In genomic region chr13:11177642-11178420, GRCm38 (mm10) we compare ENCODE assay signal across 22 mouse cellular contexts.
DNase-seq lines count a peak whose midpoint lies in the region; ATAC-seq and TF ChIP-seq lines count a peak whose summit lies in the region.
"Had no signal": no experiment of that assay in that cellular context is flagged by ENCODE, and none has a peak within 500 bp of the region (broad histone marks: within the 10 kb centered on the region; RNA-seq: fewer than 3 reads in every experiment).

No protein-coding gene starts in this region.

- no peak overlapping the region for H3K4me2 ChIP-seq in forebrain, embryonic 13.5 days
- no peak overlapping the region for H3K4me2 ChIP-seq in forebrain, embryonic 11.5 days (ENCODE audit: low read depth, low read length, severe bottlenecking)
- no peak overlapping the region for H3K4me2 ChIP-seq in midbrain, embryonic 12.5 days (replicated peaks)
- no peak overlapping the region for H3K4me2 ChIP-seq in forebrain, embryonic 14.5 days (ENCODE audit: low read length)
- H3K4me2 ChIP-seq in hindbrain, embryonic 16.5 days (ENCODE audit: low read length) = no peak overlapping the region
- H3K4me2 ChIP-seq in intestine, postnatal 0 days (replicated peaks; ENCODE audit: low read depth) = no peak overlapping the region
- H3K4me2 ChIP-seq: embryonic facial prominence, embryonic 13.5 days; heart, embryonic 11.5 days; heart, embryonic 15.5 days had no signal

- no peak for DNase-seq in forebrain, embryonic 11.5 days (ENCODE audit: low spot score)
- DNase-seq in midbrain, embryonic 10.5 days (ENCODE audit: low spot score) = no peak
- DNase-seq in forebrain, embryonic 14.5 days (ENCODE audit: low spot score) = peak; percentile 40
- DNase-seq in urinary bladder, postnatal 14 days (ENCODE audit: low spot score) = no peak
- DNase-seq: adrenal gland, adult 2 months; adrenal gland, postnatal 36 days; cerebellum, adult 11-12 months; cerebellum, adult 9-10 months; cerebellum, postnatal 36 days; gastrocnemius, postnatal 14 days; heart, adult 2 months; heart, postnatal 14 days; kidney, adult 11 months; kidney, adult 9 months had no signal

- H3K4me3 ChIP-seq in forebrain, embryonic 13.5 days = no peak overlapping the region
- H3K4me3 ChIP-seq in forebrain, embryonic 11.5 days (ENCODE audit: low read depth, low read length) = no peak overlapping the region
- no peak overlapping the region for H3K4me3 ChIP-seq in midbrain, embryonic 12.5 days
- H3K4me3 ChIP-seq in midbrain, embryonic 10.5 days = no peak overlapping the region
- H3K4me3 ChIP-seq in forebrain, embryonic 14.5 days (ENCODE audit: low read depth, low read length) = no peak overlapping the region
- H3K4me3 ChIP-seq in hindbrain, embryonic 16.5 days (ENCODE audit: low read length) = no peak overlapping the region
- no peak overlapping the region for H3K4me3 ChIP-seq in intestine, postnatal 0 days (ENCODE audit: low read depth, low read length)
- H3K4me3 ChIP-seq: embryonic facial prominence, embryonic 13.5 days; heart, adult 2 months; heart, embryonic 15.5 days had no signal

- ATAC-seq in forebrain, embryonic 13.5 days = peak; percentile 45; the same call in 1 of the 2 replicates
- no peak for ATAC-seq in forebrain, embryonic 11.5 days (replicated peaks; ENCODE audit: low FRiP score)
- ATAC-seq in midbrain, embryonic 12.5 days (ENCODE audit: low FRiP score, low read depth) = peak; percentile 16; the same call in 1 of the 2 replicates
- ATAC-seq in forebrain, embryonic 14.5 days = 0 out of 2 replicates have a peak, but pooled peaks have one; percentile 23
- ATAC-seq in hindbrain, embryonic 16.5 days = peak; percentile 37; the same call in 1 of the 2 replicates
- no peak for ATAC-seq in intestine, postnatal 0 days
- ATAC-seq: inflammation-experienced regulatory T-cells, adult 6 months had no signal

- H3K27me3 ChIP-seq in forebrain, embryonic 13.5 days = no peaks in the 10 kb centered on the region
- H3K27me3 ChIP-seq in forebrain, embryonic 11.5 days (ENCODE audit: control insufficient read depth, insufficient read depth, low read length) = no peaks in the 10 kb centered on the region
- no peaks in the 10 kb centered on the region for H3K27me3 ChIP-seq in midbrain, embryonic 12.5 days
- no peaks in the 10 kb centered on the region for H3K27me3 ChIP-seq in midbrain, embryonic 10.5 days (ENCODE audit: low read depth, poor library complexity, severe bottlenecking)
- no peaks in the 10 kb centered on the region for H3K27me3 ChIP-seq in forebrain, embryonic 14.5 days (replicated peaks; ENCODE audit: control insufficient read depth, insufficient read depth, low read length)
- no peaks in the 10 kb centered on the region for H3K27me3 ChIP-seq in hindbrain, embryonic 16.5 days (replicated peaks; ENCODE audit: control insufficient read depth, insufficient read depth, low read length)
- no peaks in the 10 kb centered on the region for H3K27me3 ChIP-seq in intestine, postnatal 0 days (replicated peaks; ENCODE audit: control insufficient read depth, insufficient read depth, low read length)
- H3K27me3 ChIP-seq: embryonic facial prominence, embryonic 13.5 days; heart, embryonic 15.5 days had no signal

- H3K9ac ChIP-seq in forebrain, embryonic 13.5 days = no peak overlapping the region
- H3K9ac ChIP-seq in forebrain, embryonic 11.5 days (ENCODE audit: low read length) = no peak overlapping the region
- H3K9ac ChIP-seq in midbrain, embryonic 12.5 days (replicated peaks) = no peak overlapping the region
- H3K9ac ChIP-seq in forebrain, embryonic 14.5 days (ENCODE audit: low read length) = no peak overlapping the region
- no peak overlapping the region for H3K9ac ChIP-seq in hindbrain, embryonic 16.5 days (ENCODE audit: low read depth, low read length)
- H3K9ac ChIP-seq in intestine, postnatal 0 days (ENCODE audit: low read depth, low read length) = no peak overlapping the region
- H3K9ac ChIP-seq: embryonic facial prominence, embryonic 13.5 days; heart, embryonic 15.5 days had no signal

- no peak overlapping the region for H3K27ac ChIP-seq in forebrain, embryonic 13.5 days
- H3K27ac ChIP-seq in forebrain, embryonic 11.5 days (ENCODE audit: low read depth, low read length) = no peak overlapping the region
- H3K27ac ChIP-seq in midbrain, embryonic 12.5 days (replicated peaks) = 0 out of 2 replicates have a peak overlapping the region, but pooled peaks have one; percentile 17
- no peak overlapping the region for H3K27ac ChIP-seq in midbrain, embryonic 10.5 days (replicated peaks)
- H3K27ac ChIP-seq in forebrain, embryonic 14.5 days (ENCODE audit: low read depth, low read length) = peak overlapping the region; percentile 27; the same call in 1 of the 2 replicates
- no peak overlapping the region for H3K27ac ChIP-seq in hindbrain, embryonic 16.5 days (ENCODE audit: low read depth, low read length)
- no peak overlapping the region for H3K27ac ChIP-seq in intestine, postnatal 0 days (ENCODE audit: low read depth, low read length)
- H3K27ac ChIP-seq: embryonic facial prominence, embryonic 13.5 days; heart, adult 2 months; heart, embryonic 15.5 days had no signal

- no peaks in the 10 kb centered on the region for H3K36me3 ChIP-seq in forebrain, embryonic 13.5 days (ENCODE audit: poor library complexity, severe bottlenecking)
- H3K36me3 ChIP-seq in forebrain, embryonic 11.5 days (ENCODE audit: control insufficient read depth, insufficient read depth, low read length) = no peaks in the 10 kb centered on the region
- no peaks in the 10 kb centered on the region for H3K36me3 ChIP-seq in midbrain, embryonic 12.5 days
- no peaks in the 10 kb centered on the region for H3K36me3 ChIP-seq in midbrain, embryonic 10.5 days
- H3K36me3 ChIP-seq in forebrain, embryonic 14.5 days (ENCODE audit: control insufficient read depth, insufficient read depth, low read length) = no peaks in the 10 kb centered on the region
- H3K36me3 ChIP-seq in hindbrain, embryonic 16.5 days (ENCODE audit: control insufficient read depth, insufficient read depth, low read length) = no peaks in the 10 kb centered on the region
- H3K36me3 ChIP-seq in intestine, postnatal 0 days (ENCODE audit: control insufficient read depth, insufficient read depth) = no peaks in the 10 kb centered on the region
- H3K36me3 ChIP-seq: embryonic facial prominence, embryonic 13.5 days; heart, embryonic 15.5 days had no signal

- no peak for TF ChIP-seq CTCF in intestine, postnatal 0 days (IDR thresholded peaks at IDR 0.05; ENCODE audit: low read depth)

- no peaks in the 10 kb centered on the region for H3K4me1 ChIP-seq in forebrain, embryonic 13.5 days
- no peaks in the 10 kb centered on the region for H3K4me1 ChIP-seq in forebrain, embryonic 11.5 days (replicated peaks; ENCODE audit: control insufficient read depth, insufficient read depth, low read length)
- H3K4me1 ChIP-seq in midbrain, embryonic 12.5 days = no peaks in the 10 kb centered on the region
- H3K4me1 ChIP-seq in midbrain, embryonic 10.5 days = no peaks in the 10 kb centered on the region
- no peaks in the 10 kb centered on the region for H3K4me1 ChIP-seq in forebrain, embryonic 14.5 days (ENCODE audit: control insufficient read depth, insufficient read depth, low read length)
- H3K4me1 ChIP-seq in hindbrain, embryonic 16.5 days (ENCODE audit: control insufficient read depth, insufficient read depth, low read depth, low read length) = no peaks in the 10 kb centered on the region
- H3K4me1 ChIP-seq in intestine, postnatal 0 days (replicated peaks; ENCODE audit: control insufficient read depth, insufficient read depth, low read length) = no peaks in the 10 kb centered on the region
- H3K4me1 ChIP-seq: embryonic facial prominence, embryonic 13.5 days; heart, embryonic 15.5 days had no signal

- 72% methylated on average over 6 of the region's 6 CpGs for WGBS in forebrain, embryonic 13.5 days
- WGBS in forebrain, embryonic 11.5 days = 78% methylated on average over 6 of the region's 6 CpGs
- 70% methylated on average over 6 of the region's 6 CpGs for WGBS in midbrain, embryonic 12.5 days
- 87% methylated on average over 6 of the region's 6 CpGs for WGBS in midbrain, embryonic 10.5 days
- 79% methylated on average over 6 of the region's 6 CpGs for WGBS in forebrain, embryonic 14.5 days
- 69% methylated on average over 6 of the region's 6 CpGs for WGBS in hindbrain, embryonic 16.5 days
- 77% methylated on average over 6 of the region's 6 CpGs for WGBS in intestine, postnatal 0 days

- H3K9me3 ChIP-seq in forebrain, embryonic 13.5 days (replicated peaks) = no peaks in the 10 kb centered on the region
- H3K9me3 ChIP-seq in forebrain, embryonic 11.5 days (ENCODE audit: control insufficient read depth, low read length) = no peaks in the 10 kb centered on the region
- no peaks in the 10 kb centered on the region for H3K9me3 ChIP-seq in midbrain, embryonic 12.5 days
- H3K9me3 ChIP-seq in midbrain, embryonic 10.5 days (replicated peaks) = no peaks in the 10 kb centered on the region
- no peaks in the 10 kb centered on the region for H3K9me3 ChIP-seq in forebrain, embryonic 14.5 days (replicated peaks; ENCODE audit: control insufficient read depth, low read length)
- H3K9me3 ChIP-seq in hindbrain, embryonic 16.5 days (ENCODE audit: control insufficient read depth, low read length) = no peaks in the 10 kb centered on the region
- H3K9me3 ChIP-seq in intestine, postnatal 0 days (ENCODE audit: control insufficient read depth) = no peaks in the 10 kb centered on the region
- H3K9me3 ChIP-seq: embryonic facial prominence, embryonic 13.5 days; heart, embryonic 15.5 days had no signal

Comparison
In these comparisons a context has a peak if more than half of its experiments do, and no peak if none do; other contexts are left out.
1. ATAC-seq: peak in forebrain, embryonic 13.5 days (single experiment), midbrain, embryonic 12.5 days (single experiment), forebrain, embryonic 14.5 days (single experiment) and hindbrain, embryonic 16.5 days (single experiment); none in forebrain, embryonic 11.5 days (single experiment) and intestine, postnatal 0 days (single experiment).
2. H3K27ac ChIP-seq: peak in midbrain, embryonic 12.5 days (single experiment) and forebrain, embryonic 14.5 days (single experiment); none in forebrain, embryonic 13.5 days (single experiment), forebrain, embryonic 11.5 days (single experiment), midbrain, embryonic 10.5 days (single experiment), hindbrain, embryonic 16.5 days (single experiment) and intestine, postnatal 0 days (single experiment).